Mouse (Mus musculus): Measurements from ENCODE around the gene Otogl. TPM values are rescaled to one million over a fixed set of nuclear protein-coding genes. Genes with fewer than 3 reads are reported as not detected.
A peak's percentile ranks its signal among the peaks of the same experiment; 100 is the strongest.

The Otogl gene
- polyA plus RNA-seq, 1 experiment: 0.05 TPM

- TF ChIP-seq POLR2A (IDR thresholded peaks at IDR 0.05; ENCODE audit: low read depth, low read length): no peak
- TF ChIP-seq CTCF (IDR thresholded peaks at IDR 0.05; ENCODE audit: borderline replicate concordance, insufficient read depth, low read length): no peak
- H3K4me3 ChIP-seq (ENCODE audit: insufficient read depth, low read length): no peak overlapping the region
- H3K27ac ChIP-seq (ENCODE audit: insufficient read depth, low read length): no peak overlapping the region
- no peaks in the 10 kb centered on the region for H3K4me1 ChIP-seq (ENCODE audit: control insufficient read depth, insufficient read depth, low read length)
These were observed 28.4 kb upstream of the Otogl start for GRCm38 (mm10) chr10:107940302-107940701.

- TF ChIP-seq CTCF (IDR thresholded peaks at IDR 0.05; ENCODE audit: borderline replicate concordance, insufficient read depth, low read length) (no peak), POLR2A (IDR thresholded peaks at IDR 0.05; ENCODE audit: low read depth, low read length) (no peak)
- Histone ChIP-seq H3K27ac (ENCODE audit: insufficient read depth, low read length) (no peak overlapping the region), H3K4me3 (ENCODE audit: insufficient read depth, low read length) (no peak overlapping the region), H3K4me1 (ENCODE audit: control insufficient read depth, insufficient read depth, low read length) (no peaks in the 10 kb centered on the region)
These were observed 27.9 kb upstream of the Otogl start for GRCm38 (mm10) chr10:107939821-107940220.

- peaks cover 13% of the 10 kb centered on the region; the same call in 1 of the 2 replicates for H3K4me1 ChIP-seq (ENCODE audit: control insufficient read depth, insufficient read depth, low read length)
- no peak for TF ChIP-seq POLR2A (IDR thresholded peaks at IDR 0.05; ENCODE audit: low read depth, low read length)
- no peak for TF ChIP-seq CTCF (IDR thresholded peaks at IDR 0.05; ENCODE audit: borderline replicate concordance, insufficient read depth, low read length)
- H3K4me3 ChIP-seq (ENCODE audit: insufficient read depth, low read length): no peak overlapping the region
- no peak overlapping the region for H3K27ac ChIP-seq (ENCODE audit: insufficient read depth, low read length)
These were observed 22.1 kb upstream of the Otogl start for GRCm38 (mm10) chr10:107934055-107934454.

- H3K4me3 ChIP-seq (ENCODE audit: insufficient read depth, low read length): no peak overlapping the region
- H3K4me1 ChIP-seq (ENCODE audit: control insufficient read depth, insufficient read depth, low read length): peaks cover 13% of the 10 kb centered on the region; the same call in 1 of the 2 replicates
These were observed 21.6 kb upstream of the Otogl start for GRCm38 (mm10) chr10:107933527-107933926.

GRCm38 (mm10) chr10:107931833-107932828 is 20.2 kb upstream of the Otogl start:
- Histone ChIP-seq H3K4me3 (ENCODE audit: insufficient read depth, low read length) (no peak overlapping the region), H3K4me1 (ENCODE audit: control insufficient read depth, insufficient read depth, low read length) (peaks cover 13% of the 10 kb centered on the region; the same call in 1 of the 2 replicates), H3K27ac (ENCODE audit: insufficient read depth, low read length) (peak overlapping the region; percentile 88)
- TF ChIP-seq CTCF (IDR thresholded peaks at IDR 0.05; ENCODE audit: borderline replicate concordance, insufficient read depth, low read length) (no peak), POLR2A (IDR thresholded peaks at IDR 0.05; ENCODE audit: low read depth, low read length) (no peak)

More at GRCm38 (mm10) chr10:107933527-107933926, 21.6 kb upstream of the Otogl start:
- TF ChIP-seq CTCF (IDR thresholded peaks at IDR 0.05; ENCODE audit: borderline replicate concordance, insufficient read depth, low read length): no peak
- no peak overlapping the region for H3K27ac ChIP-seq (ENCODE audit: insufficient read depth, low read length)

GRCm38 (mm10) chr10:107930471-107931021 is 18.6 kb upstream of the Otogl start:
- no peak overlapping the region for H3K4me3 ChIP-seq (ENCODE audit: insufficient read depth, low read length)
- no peak overlapping the region for H3K27ac ChIP-seq (ENCODE audit: insufficient read depth, low read length)
- TF ChIP-seq POLR2A (IDR thresholded peaks at IDR 0.05; ENCODE audit: low read depth, low read length): no peak
- no peak for TF ChIP-seq CTCF (IDR thresholded peaks at IDR 0.05; ENCODE audit: borderline replicate concordance, insufficient read depth, low read length)
- peaks cover 13% of the 10 kb centered on the region; the same call in 1 of the 2 replicates for H3K4me1 ChIP-seq (ENCODE audit: control insufficient read depth, insufficient read depth, low read length)

- peaks cover 5% of the 10 kb centered on the region for H3K4me1 ChIP-seq (ENCODE audit: control insufficient read depth, insufficient read depth, low read length)
- no peak overlapping the region for H3K4me3 ChIP-seq (ENCODE audit: insufficient read depth, low read length)
- TF ChIP-seq CTCF (IDR thresholded peaks at IDR 0.05; ENCODE audit: borderline replicate concordance, insufficient read depth, low read length) (no peak), POLR2A (IDR thresholded peaks at IDR 0.05; ENCODE audit: low read depth, low read length) (no peak)
- H3K27ac ChIP-seq (ENCODE audit: insufficient read depth, low read length): no peak overlapping the region
These were observed 13.4 kb upstream of the Otogl start for GRCm38 (mm10) chr10:107925306-107925705.

GRCm38 (mm10) chr10:107923860-107924259 is 11.9 kb upstream of the Otogl start:
- Histone ChIP-seq H3K4me1 (ENCODE audit: control insufficient read depth, insufficient read depth, low read length) (peaks cover 5% of the 10 kb centered on the region), H3K4me3 (ENCODE audit: insufficient read depth, low read length) (no peak overlapping the region), H3K27ac (ENCODE audit: insufficient read depth, low read length) (no peak overlapping the region)
- TF ChIP-seq POLR2A (IDR thresholded peaks at IDR 0.05; ENCODE audit: low read depth, low read length): no peak
- TF ChIP-seq CTCF (IDR thresholded peaks at IDR 0.05; ENCODE audit: borderline replicate concordance, insufficient read depth, low read length): no peak

- no peak for TF ChIP-seq POLR2A (IDR thresholded peaks at IDR 0.05; ENCODE audit: low read depth, low read length)
- TF ChIP-seq CTCF (IDR thresholded peaks at IDR 0.05; ENCODE audit: borderline replicate concordance, insufficient read depth, low read length): no peak
- no peak overlapping the region for H3K4me3 ChIP-seq (ENCODE audit: insufficient read depth, low read length)
- H3K27ac ChIP-seq (ENCODE audit: insufficient read depth, low read length): peak overlapping the region; percentile 84
- H3K4me1 ChIP-seq (ENCODE audit: control insufficient read depth, insufficient read depth, low read length): peaks cover 5% of the 10 kb centered on the region
These were observed 10.8 kb upstream of the Otogl start for GRCm38 (mm10) chr10:107922750-107923149.

- TF ChIP-seq CTCF (IDR thresholded peaks at IDR 0.05; ENCODE audit: borderline replicate concordance, insufficient read depth, low read length) (no peak), POLR2A (IDR thresholded peaks at IDR 0.05; ENCODE audit: low read depth, low read length) (no peak)
- peak overlapping the region; percentile 55 for H3K27ac ChIP-seq (ENCODE audit: insufficient read depth, low read length)
- no peak overlapping the region for H3K4me3 ChIP-seq (ENCODE audit: insufficient read depth, low read length)
- peaks cover 5% of the 10 kb centered on the region for H3K4me1 ChIP-seq (ENCODE audit: control insufficient read depth, insufficient read depth, low read length)
These were observed 9.6 kb upstream of the Otogl start for GRCm38 (mm10) chr10:107921549-107921948.
